Mouse (Mus musculus) liver, embryonic 15.5 days (tissue): ENCODE measurements around the gene Fcna. TPM values are rescaled to one million over a fixed set of nuclear protein-coding genes. Genes with fewer than 3 reads are reported as not detected.

Experiments
- ATAC-seq: fragments of 200-750 bp; cut with Nextera tagmentation; 2 replicates; pipeline ENCODE4 v1.8.0; 2017; ENCODE audit warnings: moderate number of reproducible peaks, mild to moderate bottlenecking, moderate library complexity; ENCODE audit not compliant: insufficient read depth
- H3K27ac ChIP-seq: fragments of 300-500 bp; sonication (generic); replicated peaks from 2 replicates; pipeline ENCODE4 v1.5.1; 2015; ENCODE audit warnings: mild to moderate bottlenecking, inconsistent platforms
- H3K27me3 ChIP-seq: fragments of 300-500 bp; sonication (generic); 2 replicates; pipeline ENCODE4 v1.6.1; 2015; ENCODE audit warnings: mild to moderate bottlenecking, inconsistent platforms
- H3K36me3 ChIP-seq: fragments of 300-500 bp; sonication (generic); replicated peaks from 2 replicates; pipeline ENCODE4 v1.6.1; 2015; ENCODE audit warnings: moderate library complexity, mild to moderate bottlenecking, inconsistent platforms
- H3K4me1 ChIP-seq: fragments of 300-500 bp; sonication (generic); replicated peaks from 2 replicates; pipeline ENCODE4 v1.6.1; 2015; ENCODE audit warnings: inconsistent platforms
- H3K4me2 ChIP-seq: fragments of 300-500 bp; sonication (generic); 2 replicates; pipeline ENCODE4 v1.6.1; 2015; ENCODE audit warnings: moderate library complexity, mild to moderate bottlenecking, inconsistent platforms
- H3K4me3 ChIP-seq: fragments of 300-500 bp; sonication (generic); replicated peaks from 2 replicates; pipeline ENCODE4 v1.5.1; 2015; ENCODE audit warnings: mild to moderate bottlenecking, inconsistent platforms
- H3K9ac ChIP-seq: fragments of 300-500 bp; sonication (generic); 2 replicates; pipeline ENCODE4 v1.6.1; 2015; ENCODE audit warnings: moderate library complexity, mild to moderate bottlenecking, inconsistent platforms
- H3K9me3 ChIP-seq: fragments of 300-500 bp; sonication (generic); replicated peaks from 2 replicates; pipeline ENCODE4 v1.6.1; 2016; ENCODE audit warnings: inconsistent platforms
- WGBS: fragments of 180-500 bp; shearing (Covaris S2); methylation state at CpG from one replicate; pipeline ENCODE4 v1.1.7; 2015; ENCODE audit warnings: mixed read lengths; ENCODE audit not compliant: insufficient replicate concordance; 5-methylcytosine and 5-hydroxymethylcytosine counted together
- polyA plus RNA-seq: library from polyadenylated mRNA; unstranded; fragments of >200 nt; fragmentation: Nextera tagmentation; extraction: Ambion mirVana; gene quantifications from 2 replicates; pipeline ENCODE4 v1.2.1, GENCODE M21; 2015

The Fcna gene
- polyA plus RNA-seq, 1 experiment from 2014 or later = 70.4 TPM

DNA sequence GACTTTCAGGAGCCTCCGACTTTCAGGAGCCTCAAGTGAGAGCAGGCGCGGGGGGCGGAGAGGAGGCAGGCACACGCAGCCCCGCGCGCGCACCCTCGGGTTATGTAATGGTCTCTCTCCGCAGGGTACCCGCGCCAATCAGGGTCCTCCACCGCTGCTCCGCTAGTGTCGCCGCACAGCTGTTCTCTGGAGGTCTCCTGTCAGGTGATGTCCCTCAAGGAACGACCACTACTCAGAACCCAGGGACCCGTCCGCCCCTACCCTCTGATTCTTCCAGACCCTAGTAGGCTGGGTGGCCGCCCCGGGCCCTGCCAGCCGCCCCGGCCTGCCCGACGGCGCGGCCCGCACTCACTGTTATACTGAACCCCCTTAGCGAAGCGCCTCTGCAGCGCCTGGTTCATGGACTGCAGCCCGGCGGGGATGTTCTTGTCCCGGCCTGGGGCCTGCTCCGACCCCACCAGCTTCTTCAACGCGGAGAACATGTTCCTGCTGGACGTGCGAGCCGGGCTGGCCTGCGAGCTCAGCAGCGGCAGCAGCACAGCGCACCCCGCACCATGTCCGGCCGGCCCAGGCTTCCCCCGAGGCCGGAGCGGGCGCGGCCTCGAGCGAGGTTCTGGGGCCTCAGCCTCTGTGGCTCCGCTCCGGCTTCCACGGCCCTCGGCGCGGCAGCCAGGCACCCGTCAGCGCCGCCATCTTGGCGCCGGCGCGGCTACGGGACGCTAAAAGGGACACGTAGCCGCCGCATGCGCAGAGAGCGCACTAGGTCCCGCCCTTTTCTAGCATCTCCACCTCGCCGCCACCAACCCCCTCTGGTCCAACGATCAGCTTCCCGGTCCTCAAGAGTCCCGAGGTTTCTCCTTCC is 19.8 kb downstream of the Fcna start, which contains the start of gene Rabl6:
Rabl6 (minus strand) TSS at position 761 of the 862 bp plus-strand sequence.
- under 1% methylated on average over 80 of the region's 80 CpGs for WGBS
- Histone ChIP-seq H3K27ac (peak within 1 kb of the TSS; percentile 86), H3K27me3 (peaks cover 6% of the 10 kb centered on the region; the same call in 1 of the 2 replicates), H3K9me3 (no peaks in the 10 kb centered on the region), H3K4me3 (peak within 1 kb of the TSS; percentile 89), H3K4me2 (peak within 1 kb of the TSS; percentile 80), H3K9ac (peak within 1 kb of the TSS; percentile 91), H3K36me3 (peaks cover 5% of the 10 kb centered on the region), H3K4me1 (peaks cover 31% of the 10 kb centered on the region)
- ATAC-seq = peak; percentile 79

DNA sequence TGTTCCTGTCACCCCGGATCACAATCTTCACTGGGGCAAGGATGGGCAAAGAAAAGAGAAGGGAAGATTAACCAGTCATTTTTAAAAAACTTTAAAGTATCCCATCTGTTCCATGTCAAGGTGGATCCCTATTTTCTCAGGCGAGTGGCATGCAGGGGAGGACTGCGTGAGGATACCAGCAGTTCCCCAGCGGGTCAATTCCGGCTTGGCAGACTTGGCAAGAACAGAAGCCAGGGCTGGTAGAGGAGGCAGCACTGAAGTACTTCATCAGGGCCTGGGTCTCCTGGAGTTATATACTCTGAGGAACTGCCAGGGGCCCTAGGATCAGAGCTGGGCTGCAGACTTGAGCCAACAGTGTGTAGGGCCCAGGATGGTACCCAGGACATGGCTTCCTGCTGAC is 25.3 kb downstream of the Fcna start:
- no peak for ATAC-seq
- WGBS = 79% methylated on average over 5 of the region's 5 CpGs
- H3K27ac ChIP-seq = no peak overlapping the region
- H3K4me1 ChIP-seq = peaks cover 36% of the 10 kb centered on the region
- peaks cover 60% of the 10 kb centered on the region for H3K36me3 ChIP-seq
- H3K27me3 ChIP-seq = no peaks in the 10 kb centered on the region
- no peak overlapping the region for H3K4me3 ChIP-seq
- H3K9me3 ChIP-seq = no peaks in the 10 kb centered on the region
- H3K9ac ChIP-seq = no peak overlapping the region
- H3K4me2 ChIP-seq = no peak overlapping the region

DNA sequence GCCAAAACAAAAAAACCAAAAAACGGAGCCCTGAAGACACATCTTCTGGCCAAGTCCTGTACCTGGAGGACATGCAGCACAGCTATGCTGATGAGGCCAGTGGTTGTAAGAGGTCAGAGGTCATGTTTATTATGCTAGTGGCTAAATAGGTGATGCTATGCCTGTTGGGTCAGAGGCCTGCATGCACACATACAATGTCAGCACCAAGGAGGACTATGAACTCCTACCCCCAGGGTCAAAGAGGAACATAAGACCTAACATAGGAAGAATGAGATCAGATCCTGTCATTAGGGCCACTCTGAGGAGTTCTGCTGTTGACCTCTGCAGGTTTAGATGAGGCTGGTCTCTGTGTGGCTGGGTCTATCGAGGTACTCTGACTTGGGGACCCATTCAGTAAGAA is 27.8 kb downstream of the Fcna start:
- Histone ChIP-seq H3K27ac (peak overlapping the region; percentile 19; the same call in 1 of the 2 replicates), H3K4me2 (no peak overlapping the region), H3K9me3 (no peaks in the 10 kb centered on the region), H3K4me1 (peaks cover 19% of the 10 kb centered on the region), H3K27me3 (no peaks in the 10 kb centered on the region), H3K9ac (no peak overlapping the region), H3K4me3 (no peak overlapping the region), H3K36me3 (peaks cover 84% of the 10 kb centered on the region)
- peak; percentile 69 for ATAC-seq
- WGBS = 67% methylated on average over 2 of the region's 2 CpGs

DNA sequence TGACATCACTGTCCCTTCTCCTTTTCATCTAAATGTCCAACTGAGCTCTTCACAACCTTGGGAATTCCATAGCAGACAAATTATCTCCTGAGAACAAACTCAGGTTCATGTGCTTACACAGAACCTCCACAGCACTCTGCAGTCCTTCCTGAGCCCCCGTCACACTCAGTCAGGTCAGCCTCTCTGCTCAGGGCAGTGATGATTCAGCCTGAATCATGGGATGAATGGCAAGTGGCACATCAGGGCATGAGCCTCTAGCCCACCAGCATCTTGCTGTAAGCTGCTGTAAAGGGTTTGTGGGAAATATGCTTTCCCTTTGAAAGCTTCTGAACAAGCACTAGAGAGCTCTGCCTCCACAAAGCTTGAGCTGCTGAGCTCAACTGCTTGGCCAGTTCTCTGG is 29.1 kb downstream of the Fcna start:
- Histone ChIP-seq H3K36me3 (peaks cover 92% of the 10 kb centered on the region), H3K9me3 (no peaks in the 10 kb centered on the region)
- WGBS = 83% methylated on average over 1 of the region's 1 CpGs

DNA sequence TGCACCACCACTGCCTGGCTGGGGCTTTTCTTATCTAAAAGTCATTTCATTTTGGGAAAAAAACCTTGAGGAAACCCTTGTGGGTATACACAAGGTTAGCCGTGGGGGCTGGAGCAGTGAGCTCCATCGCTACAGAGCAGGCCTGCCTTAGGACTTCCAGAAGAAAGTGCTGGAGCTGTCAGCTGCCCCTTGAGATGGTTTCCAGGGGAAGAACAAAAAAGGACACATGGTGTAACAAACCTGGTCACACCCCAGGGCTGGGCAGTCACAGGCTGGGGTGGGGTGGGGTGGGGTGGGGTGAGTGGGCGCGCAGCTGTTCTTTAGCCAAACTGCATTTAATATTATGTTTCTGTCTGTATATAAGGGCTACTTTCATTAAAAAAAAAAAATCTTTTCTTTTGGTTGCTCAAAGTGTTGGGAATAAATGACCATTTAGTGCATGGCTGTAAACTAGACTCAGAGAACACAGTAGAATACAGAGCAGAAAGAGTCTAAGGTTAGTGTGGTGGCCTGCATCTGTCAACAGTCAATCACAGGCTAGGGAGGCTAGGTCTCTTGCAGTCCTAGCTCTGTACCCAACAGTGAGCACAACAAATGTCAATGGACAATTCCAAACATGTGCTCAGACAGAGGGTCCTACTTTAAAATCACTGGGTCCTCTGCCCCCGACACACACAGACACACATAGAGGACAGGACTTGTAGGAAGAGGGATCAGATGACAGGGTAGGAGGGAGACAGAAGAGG is 30.9 kb downstream of the Fcna start:
- H3K9ac ChIP-seq = no peak overlapping the region
- ATAC-seq = no peak
- H3K27me3 ChIP-seq = no peaks in the 10 kb centered on the region
- H3K4me2 ChIP-seq = no peak overlapping the region
- peaks cover 94% of the 10 kb centered on the region for H3K36me3 ChIP-seq
- no peak overlapping the region for H3K27ac ChIP-seq
- H3K4me3 ChIP-seq = no peak overlapping the region
- peaks cover 19% of the 10 kb centered on the region for H3K4me1 ChIP-seq
- H3K9me3 ChIP-seq = no peaks in the 10 kb centered on the region
- WGBS = 80% methylated on average over 5 of the region's 5 CpGs

More for the DNA sequence above, 29.1 kb downstream of the Fcna start:
- Histone ChIP-seq H3K4me2 (no peak overlapping the region), H3K27me3 (no peaks in the 10 kb centered on the region), H3K27ac (no peak overlapping the region), H3K4me3 (no peak overlapping the region), H3K4me1 (peaks cover 19% of the 10 kb centered on the region), H3K9ac (no peak overlapping the region)
- ATAC-seq = no peak

DNA sequence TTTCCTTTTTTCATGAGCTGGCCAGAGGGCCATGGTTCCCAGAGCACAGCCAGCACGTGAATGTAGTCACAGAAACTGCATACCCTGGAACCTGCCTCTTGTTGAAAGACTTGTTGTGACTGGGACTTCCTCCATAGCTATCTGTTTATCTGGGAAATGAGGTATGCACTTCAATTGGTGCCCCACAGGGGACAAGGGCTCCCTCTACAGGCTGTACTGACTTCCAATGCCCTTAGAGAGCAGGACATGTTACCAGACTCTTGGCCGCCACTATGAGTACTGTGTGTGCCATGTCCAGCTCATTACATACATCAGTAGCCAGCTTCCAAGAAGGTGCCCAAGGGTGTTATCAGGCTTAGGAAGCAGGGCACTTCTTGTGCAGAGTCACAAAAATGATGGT is 36.0 kb downstream of the Fcna start:
- Histone ChIP-seq H3K27ac (no peak overlapping the region), H3K9ac (no peak overlapping the region), H3K4me1 (no peaks in the 10 kb centered on the region), H3K27me3 (no peaks in the 10 kb centered on the region), H3K4me3 (no peak overlapping the region), H3K9me3 (no peaks in the 10 kb centered on the region), H3K4me2 (no peak overlapping the region), H3K36me3 (peaks cover 80% of the 10 kb centered on the region)
- 53% methylated on average over 2 of the region's 2 CpGs for WGBS
- no peak for ATAC-seq

DNA sequence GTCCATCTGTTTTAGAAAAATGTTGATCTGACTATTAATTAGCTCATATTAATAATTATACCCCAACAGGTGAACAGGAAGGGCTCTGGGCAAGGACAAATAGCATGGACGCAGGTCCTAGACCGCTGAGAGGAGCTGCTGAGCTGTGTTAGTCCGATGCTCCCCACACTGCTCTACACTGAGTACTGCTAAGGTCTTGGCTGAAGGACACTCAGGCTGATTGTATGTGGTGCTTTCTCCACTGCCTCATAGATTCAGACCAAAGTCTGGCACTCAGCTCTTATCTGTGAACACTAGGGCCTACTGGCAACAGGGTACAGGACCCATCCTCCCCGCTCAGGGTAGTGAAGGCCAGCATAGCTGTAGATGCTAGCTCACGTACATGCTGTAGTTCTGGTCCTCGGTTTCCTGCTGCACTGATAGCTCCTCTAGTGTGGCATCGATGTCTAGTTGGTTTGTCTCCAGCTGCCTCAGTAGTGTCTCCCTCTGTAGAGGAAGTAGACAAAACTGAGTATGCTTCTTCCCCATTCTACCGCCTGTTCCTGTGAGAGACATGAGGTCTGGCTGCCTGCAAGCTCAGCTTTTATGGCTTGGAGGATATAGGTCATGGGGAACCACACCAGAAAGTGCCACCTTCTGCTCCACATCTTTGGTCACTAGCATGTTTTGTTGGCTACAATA is 39.5 kb downstream of the Fcna start:
- Histone ChIP-seq H3K4me3 (no peak overlapping the region), H3K9ac (no peak overlapping the region), H3K36me3 (peaks cover 83% of the 10 kb centered on the region), H3K4me2 (no peak overlapping the region), H3K27me3 (no peaks in the 10 kb centered on the region), H3K4me1 (no peaks in the 10 kb centered on the region), H3K9me3 (no peaks in the 10 kb centered on the region), H3K27ac (0 out of 2 replicates have a peak overlapping the region, but pooled peaks have one; percentile 9)
- no peak for ATAC-seq
- WGBS = 69% methylated on average over 8 of the region's 8 CpGs

DNA sequence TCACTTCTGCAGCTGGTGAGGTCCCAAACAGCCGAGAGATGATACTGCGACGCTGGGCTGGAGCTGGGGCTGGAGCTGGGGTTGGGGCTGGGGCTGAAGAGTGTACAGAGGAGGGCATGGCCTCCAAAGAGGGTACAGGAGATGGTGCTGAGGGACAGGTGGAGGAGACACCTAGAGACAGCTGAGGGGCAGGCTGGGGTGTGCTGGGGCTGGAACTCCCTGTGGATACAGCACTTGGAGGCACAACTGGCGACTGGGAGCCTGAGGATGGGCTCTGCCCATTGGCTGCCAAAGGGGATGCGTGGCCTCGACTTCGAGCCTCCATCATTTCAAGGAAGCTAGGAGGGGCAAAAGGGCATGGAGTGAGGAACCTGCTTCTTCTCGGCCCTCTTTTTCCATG is 40.5 kb downstream of the Fcna start:
- H3K9me3 ChIP-seq = no peaks in the 10 kb centered on the region
- no peak overlapping the region for H3K4me3 ChIP-seq
- H3K36me3 ChIP-seq = peaks cover 75% of the 10 kb centered on the region
- no peak overlapping the region for H3K9ac ChIP-seq
- no peaks in the 10 kb centered on the region for H3K27me3 ChIP-seq
- no peak overlapping the region for H3K4me2 ChIP-seq
- 75% methylated on average over 8 of the region's 8 CpGs for WGBS
- no peak for ATAC-seq
- no peak overlapping the region for H3K27ac ChIP-seq
- H3K4me1 ChIP-seq = peaks cover 9% of the 10 kb centered on the region

DNA sequence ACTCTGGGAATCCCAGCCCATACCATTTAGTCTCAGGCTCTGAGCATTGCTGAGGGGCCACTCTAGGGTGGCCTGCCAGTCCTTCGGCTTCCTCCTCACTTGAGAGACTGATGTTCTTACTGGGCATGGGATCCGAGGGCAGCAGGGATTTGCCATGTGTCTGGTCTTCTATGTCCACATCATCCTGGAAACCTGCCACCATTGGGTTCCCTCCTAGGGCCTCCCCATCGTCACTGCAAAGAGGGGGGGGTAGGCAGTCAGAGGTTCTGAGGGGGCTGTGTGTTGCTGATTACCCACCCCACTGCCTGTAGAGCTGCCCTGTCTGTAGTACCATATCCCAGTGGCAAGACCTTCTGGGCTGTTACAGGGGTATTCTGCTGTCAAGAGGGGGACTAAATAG is 42.2 kb downstream of the Fcna start:
- peaks cover 58% of the 10 kb centered on the region for H3K36me3 ChIP-seq

DNA sequence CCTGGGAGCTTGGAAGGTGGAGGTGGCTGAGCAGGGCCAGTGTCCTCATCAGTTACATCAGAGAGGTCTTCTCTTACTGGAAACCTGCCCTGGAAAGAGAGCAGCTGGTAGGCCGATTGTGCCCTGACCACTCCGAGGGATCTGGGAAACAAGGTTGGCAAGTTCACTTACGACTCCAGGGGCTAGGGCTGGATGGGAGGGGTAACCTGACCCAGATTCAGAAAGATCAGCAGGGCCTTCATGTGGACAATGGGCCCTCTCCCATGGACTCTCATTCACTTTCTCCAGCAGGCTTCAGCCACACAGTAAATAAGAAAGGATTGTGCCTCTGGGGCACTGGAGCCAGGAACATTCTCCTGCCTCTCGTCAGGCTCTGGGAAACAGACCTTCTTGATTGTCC is 43.0 kb downstream of the Fcna start:
- Histone ChIP-seq H3K4me3 (no peak overlapping the region), H3K36me3 (peaks cover 51% of the 10 kb centered on the region), H3K9ac (no peak overlapping the region), H3K4me2 (no peak overlapping the region), H3K27me3 (peaks cover 21% of the 10 kb centered on the region), H3K4me1 (peaks cover 32% of the 10 kb centered on the region), H3K9me3 (no peaks in the 10 kb centered on the region), H3K27ac (no peak overlapping the region)
- WGBS = 72% methylated on average over 4 of the region's 4 CpGs
- no peak for ATAC-seq

More for the DNA sequence above, 42.2 kb downstream of the Fcna start:
- ATAC-seq = no peak
- 79% methylated on average over 3 of the region's 3 CpGs for WGBS
- H3K9me3 ChIP-seq = no peaks in the 10 kb centered on the region
- peaks cover 13% of the 10 kb centered on the region for H3K27me3 ChIP-seq
- H3K4me1 ChIP-seq = peaks cover 25% of the 10 kb centered on the region
- no peak overlapping the region for H3K4me2 ChIP-seq
- H3K27ac ChIP-seq = no peak overlapping the region
- H3K4me3 ChIP-seq = no peak overlapping the region
- H3K9ac ChIP-seq = no peak overlapping the region

DNA sequence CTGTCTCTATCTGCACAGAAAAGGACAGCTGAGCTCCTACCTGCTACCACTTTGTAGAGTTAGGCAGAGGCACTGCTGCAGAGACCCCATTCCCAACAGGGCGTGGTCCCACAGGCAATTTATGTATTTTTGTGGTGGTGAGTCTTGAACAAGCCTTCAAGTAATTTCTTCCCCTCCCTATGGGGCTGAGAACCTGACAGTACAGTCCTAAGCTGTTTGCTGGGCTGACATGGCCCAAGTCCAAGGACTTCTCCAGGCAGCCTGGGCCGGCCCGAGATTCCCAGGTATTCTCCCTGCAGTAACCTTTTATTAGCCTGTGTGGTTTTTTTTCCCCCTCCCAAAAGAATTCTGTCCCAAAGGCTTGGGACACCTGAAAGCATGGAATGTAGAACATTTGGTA is 43.7 kb downstream of the Fcna start:
- Histone ChIP-seq H3K27ac (no peak overlapping the region), H3K9ac (no peak overlapping the region), H3K4me1 (peaks cover 39% of the 10 kb centered on the region), H3K36me3 (peaks cover 48% of the 10 kb centered on the region), H3K4me2 (no peak overlapping the region), H3K9me3 (no peaks in the 10 kb centered on the region), H3K27me3 (peaks cover 28% of the 10 kb centered on the region), H3K4me3 (no peak overlapping the region)
- ATAC-seq = no peak
- WGBS = 80% methylated on average over 3 of the region's 3 CpGs
